Mouse (Mus musculus) C2C12 (cell line): ENCODE results near the gene Osmr.

Source experiments
- CEBPB ChIP-seq: IDR thresholded peaks from one replicate; pipeline ENCODE4 v1.6.1; 2011; ENCODE audit warnings: low read depth, mild to moderate bottlenecking, control low read depth, moderate library complexity
- CTCF ChIP-seq: IDR thresholded peaks from one replicate; pipeline ENCODE4 v1.5.1; 2011; ENCODE audit not compliant: control insufficient read depth, insufficient read depth, insufficient read length
- MAX ChIP-seq: IDR thresholded peaks from one replicate; pipeline ENCODE4 v1.6.1; 2011; ENCODE audit warnings: mild to moderate bottlenecking, control low read depth
- MYOG ChIP-seq: IDR thresholded peaks from one replicate; pipeline ENCODE4 v1.6.1; 2011; ENCODE audit not compliant: control insufficient read depth, insufficient read length; ENCODE audit errors: extremely low read depth

- no peak for TF ChIP-seq CTCF
- TF ChIP-seq MAX: no peak
- no peak for TF ChIP-seq MYOG
- TF ChIP-seq CEBPB: no peak
These were observed 3.0 kb downstream of the Osmr start for GRCm38 (mm10) chr15:6871621-6872359.
